Mouse (Mus musculus): ENCODE data around the gene Tekt3.

The Tekt3 gene

DNA sequence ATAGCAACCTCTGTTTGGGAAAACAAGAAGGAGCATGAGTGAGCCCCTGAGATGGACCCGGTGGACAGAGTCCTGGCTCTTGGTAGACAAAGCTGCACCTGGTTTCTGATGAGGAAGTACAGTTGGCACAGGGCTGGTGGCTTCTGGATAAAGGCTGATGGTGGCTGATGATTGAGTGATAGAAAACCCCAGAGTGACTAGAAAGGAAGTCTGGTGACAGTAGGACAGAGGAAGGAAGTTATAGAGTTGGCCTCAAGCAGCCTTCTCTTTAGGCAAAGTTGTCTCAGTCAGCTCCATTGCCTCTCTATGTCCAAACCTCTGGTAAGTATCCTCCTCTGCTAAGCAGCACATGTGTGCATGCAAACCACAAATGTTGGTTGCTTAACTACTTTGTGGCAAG lies 1.5 kb upstream of the Tekt3 start:
- no peak for DNase-seq (ENCODE audit: low read depth, low spot score)

DNA sequence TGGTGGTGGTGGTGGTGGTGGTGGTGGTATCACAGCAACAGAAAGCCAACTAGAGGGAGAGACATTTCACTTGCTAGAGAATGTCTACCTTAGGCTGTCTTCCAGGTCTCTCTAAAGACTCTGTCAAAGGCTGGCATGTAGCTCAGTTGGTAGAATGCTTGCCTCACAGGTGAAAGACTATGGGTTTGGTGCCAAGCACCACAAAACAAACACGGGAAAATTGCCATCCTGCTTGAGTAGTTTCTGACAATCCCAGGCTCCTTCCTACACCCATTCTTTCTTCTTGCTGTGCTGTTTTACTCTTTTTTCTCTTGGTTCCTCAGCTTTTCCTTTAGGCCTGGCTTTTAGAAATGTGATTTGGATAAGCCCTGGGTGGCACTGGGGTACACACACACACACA lies 5.1 kb downstream of the Tekt3 start:
- no peak for DNase-seq (ENCODE audit: low read depth, low spot score)

DNA sequence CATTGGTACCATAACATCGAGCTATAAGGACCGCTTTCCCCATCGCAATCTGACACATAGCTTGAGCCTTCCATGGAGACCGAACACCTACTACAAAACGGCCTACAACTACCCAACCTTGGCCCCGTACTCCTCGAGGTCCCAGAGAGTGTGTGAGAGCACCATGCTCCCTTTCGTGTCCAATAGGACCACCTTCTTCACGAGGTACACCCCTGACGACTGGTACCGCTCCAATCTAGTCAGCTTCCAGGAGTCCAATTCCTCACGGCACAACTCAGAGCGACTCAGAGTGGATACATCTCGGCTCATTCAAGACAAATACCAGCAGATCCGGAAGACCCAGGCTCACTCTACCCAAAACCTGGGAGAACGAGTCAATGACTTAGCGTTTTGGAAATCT lies 8.6 kb downstream of the Tekt3 start:
- DNase-seq (ENCODE audit: low read depth, low spot score) = no peak

DNA sequence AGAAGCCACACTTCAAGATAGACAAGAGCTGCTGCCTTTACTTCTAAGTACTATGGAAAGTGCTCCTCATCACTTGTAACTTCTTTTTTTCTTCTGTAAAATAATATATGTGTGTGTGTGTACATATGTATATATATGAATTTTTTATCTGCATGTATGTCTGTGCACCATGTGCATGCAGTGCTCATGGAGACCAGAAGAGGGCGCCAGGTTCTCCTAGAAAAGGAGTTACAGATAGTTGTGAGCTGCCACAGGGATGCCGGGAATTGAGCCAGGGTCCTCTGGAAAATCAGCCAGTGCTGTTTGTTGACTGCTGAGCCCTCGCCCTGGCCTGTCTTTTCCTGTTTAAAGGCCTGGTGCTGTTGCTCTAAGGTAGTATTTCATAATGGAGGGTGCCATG lies 23.1 kb downstream of the Tekt3 start:
- DNase-seq (ENCODE audit: low read depth, low spot score) = no peak

DNA sequence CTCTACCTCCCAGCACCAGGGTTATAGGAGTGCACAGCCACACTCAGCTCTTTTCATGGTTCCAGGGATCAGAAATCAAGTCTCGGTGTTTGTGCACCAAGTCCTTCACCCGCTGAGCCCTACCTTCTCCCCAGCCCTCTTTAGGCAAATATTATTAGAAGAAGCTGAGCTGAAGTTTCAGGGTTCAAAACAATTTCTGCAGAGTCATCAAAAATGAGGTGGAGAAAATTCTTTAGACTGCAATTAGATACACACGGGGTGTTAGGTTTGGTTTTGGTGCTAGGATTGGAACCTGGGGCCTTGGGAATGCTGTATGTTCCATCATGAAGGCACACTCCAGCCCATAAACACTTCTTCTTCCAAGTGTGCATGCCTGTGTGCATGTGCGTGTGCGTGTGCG lies 27.2 kb downstream of the Tekt3 start:
- no peak for DNase-seq (ENCODE audit: low read depth, low spot score)

DNA sequence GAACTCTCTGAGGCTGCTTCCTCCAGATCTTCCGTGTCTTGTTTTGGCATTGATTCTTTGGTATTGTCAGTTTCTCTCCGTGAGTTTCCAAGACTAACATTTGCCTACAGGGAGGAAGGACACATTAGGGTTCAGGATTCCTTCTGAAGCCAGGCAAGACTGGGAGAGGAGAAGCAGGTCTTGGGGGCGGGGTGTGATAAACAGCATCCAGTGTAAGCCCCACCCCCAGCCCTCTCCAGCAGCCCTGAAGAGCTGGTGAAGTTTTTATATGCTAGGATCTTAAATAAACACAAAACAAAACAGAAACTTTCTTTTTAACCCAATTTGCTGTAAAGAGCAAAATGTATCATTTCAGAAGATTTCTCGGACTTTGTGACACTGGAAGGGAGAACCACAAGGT lies 28.8 kb downstream of the Tekt3 start:
- DNase-seq (ENCODE audit: low read depth, low spot score) = no peak

DNA sequence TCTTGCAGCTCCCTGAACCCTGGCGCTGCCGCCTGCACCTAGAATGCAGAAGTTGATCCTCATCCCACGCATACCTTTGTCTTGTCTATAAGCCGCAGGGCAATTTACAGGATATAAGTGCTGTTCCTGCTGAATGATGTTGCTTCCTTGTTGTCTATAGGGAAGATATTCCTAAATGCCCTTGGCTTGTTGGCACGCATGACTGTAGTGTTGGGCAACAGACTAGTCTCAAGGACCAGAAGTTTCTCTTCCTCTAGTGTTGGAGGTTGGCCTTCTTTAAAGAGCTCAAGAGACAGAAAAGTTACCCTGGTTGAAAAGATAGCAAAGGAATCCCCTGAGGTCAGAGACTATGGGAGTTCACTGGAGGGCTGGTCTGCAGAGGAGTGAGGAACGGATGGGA lies 29.5 kb downstream of the Tekt3 start:
- no peak for DNase-seq (ENCODE audit: low read depth, low spot score)

DNA sequence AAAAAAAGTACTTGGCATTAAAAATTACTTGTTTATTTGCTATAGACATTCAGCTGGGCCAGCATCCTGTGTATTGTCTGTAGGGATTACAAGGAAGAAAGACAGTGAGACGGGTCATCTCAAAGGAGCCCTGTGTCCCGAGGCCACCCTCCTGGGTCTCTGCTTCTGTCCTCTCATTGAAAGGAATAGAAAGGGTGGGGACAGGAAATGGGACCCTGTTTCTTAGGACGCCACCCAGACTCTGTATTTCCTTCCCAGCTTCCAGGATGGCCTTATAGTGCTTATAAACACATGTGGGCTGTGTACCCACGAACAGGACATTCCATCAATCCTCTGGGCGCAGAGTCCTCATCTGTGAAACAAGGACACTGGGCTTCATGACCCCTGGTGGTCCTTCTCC lies 30.8 kb downstream of the Tekt3 start:
- DNase-seq (ENCODE audit: low read depth, low spot score) = no peak

DNA sequence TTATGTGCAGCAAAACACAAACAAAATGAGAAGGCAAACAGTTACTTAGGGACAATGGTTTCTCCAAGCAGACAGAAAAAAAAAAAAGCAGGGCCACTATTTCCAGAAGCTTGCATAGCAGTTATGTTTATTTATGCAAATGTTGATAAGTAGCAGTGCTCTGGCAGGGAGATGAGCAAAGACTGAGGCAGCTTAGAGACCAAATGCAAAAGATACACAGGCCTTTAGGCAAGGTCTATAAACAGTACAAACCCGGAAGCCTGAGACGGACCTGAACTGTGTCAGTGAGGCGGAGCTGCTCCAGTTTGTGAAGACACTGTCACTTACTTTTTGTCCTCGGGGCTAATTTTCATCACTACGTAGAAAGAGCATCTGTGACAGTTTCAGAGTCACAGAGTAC lies 32.1 kb downstream of the Tekt3 start:
- no peak for DNase-seq (ENCODE audit: low read depth, low spot score)

DNA sequence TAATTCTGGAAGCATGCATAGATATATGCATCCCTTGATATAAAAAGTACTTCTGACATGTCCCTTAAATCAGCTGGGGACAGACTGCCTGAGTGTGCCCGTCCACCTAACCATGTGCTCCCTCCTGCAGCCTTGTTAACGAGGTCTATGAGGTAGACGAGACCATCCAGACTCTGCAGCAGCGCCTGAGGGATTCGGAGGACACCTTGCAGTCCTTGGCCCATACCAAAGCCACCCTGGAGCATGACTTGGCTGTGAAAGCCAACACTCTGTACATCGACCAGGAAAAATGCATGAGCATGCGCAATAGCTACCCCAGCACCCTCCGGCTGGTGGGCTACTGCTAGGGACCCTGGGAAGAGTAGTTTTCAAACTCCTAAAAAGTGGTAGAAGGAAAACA lies 33.0 kb downstream of the Tekt3 start:
- DNase-seq (ENCODE audit: low read depth, low spot score) = no peak

DNA sequence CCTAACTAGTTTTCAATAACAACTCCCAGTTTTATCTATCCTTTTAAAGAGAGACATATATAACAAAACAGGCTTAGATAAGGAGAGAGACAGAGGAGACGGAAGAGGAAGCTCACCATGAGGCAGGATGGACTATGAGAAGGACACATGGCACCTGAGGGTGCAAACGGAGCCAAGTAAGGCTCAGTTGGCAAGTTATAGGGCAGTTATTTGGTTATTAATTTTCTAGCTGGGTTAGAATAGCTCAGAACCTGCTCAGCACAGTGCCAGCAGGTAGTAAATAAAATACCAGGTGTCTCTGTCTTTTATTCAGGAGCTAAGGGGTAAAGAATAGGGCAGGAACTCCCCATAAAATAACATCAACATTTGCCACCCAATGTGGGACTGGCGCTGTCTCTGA lies 36.6 kb downstream of the Tekt3 start:
- DNase-seq (ENCODE audit: low read depth, low spot score) = no peak

DNA sequence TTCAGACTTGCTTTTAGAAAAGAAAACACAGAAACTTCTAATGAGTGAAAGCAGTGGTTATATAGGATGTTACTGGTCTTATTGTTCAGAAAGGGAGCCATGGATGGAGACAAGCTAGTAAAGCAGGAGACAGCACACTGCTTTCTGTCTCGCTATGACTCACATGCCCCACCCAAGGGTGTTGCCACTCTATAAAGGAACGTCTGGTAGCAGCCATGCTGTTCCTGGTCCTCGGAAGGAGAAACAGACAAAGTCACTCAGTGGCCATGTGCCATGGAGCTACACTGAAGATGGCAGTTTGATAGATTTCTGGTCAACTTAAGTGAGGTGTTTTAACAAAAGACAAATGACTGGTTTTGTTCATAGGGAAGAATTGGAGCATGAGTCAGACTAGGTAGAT lies 37.9 kb downstream of the Tekt3 start:
- DNase-seq (ENCODE audit: low read depth, low spot score) = no peak

DNA sequence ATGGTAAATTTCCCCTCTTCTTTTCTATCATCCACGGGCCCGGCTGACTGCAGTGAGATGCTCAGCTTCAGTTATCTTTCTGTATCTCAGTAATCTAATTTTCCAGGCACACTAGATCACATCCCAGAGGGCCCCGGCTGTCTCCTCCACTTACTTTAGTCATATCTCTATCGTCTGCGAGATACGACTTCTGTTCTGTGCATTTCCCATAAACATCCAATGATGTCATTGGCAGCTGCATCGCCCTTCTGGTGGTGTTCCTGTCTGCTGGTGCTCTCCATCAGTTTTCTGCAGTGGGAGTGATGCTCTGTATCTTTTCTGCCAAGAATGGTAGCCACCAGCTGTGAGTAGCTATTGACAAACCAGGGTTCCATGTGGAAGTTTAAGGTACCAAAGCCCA lies 41.8 kb downstream of the Tekt3 start:
- no peak for DNase-seq (ENCODE audit: low read depth, low spot score)

DNA sequence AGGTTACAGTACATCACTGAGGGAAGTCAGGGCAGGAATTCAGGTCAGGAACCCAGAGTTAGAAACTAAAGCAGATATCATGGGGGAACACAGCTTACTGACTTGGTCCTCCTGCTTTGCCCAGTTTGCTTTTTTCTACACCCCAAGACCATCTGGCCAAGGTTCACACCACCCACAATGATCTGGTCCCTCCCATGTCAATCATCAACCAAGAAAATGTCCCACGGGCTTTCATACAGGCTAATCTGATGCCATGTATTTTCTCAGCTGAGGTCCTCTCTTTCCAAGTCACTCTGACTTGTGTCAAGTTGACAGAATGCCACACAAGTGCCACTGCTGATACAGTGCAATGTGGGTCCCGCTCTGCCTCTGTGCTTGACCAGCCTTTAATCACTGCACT lies 42.6 kb downstream of the Tekt3 start:
- no peak for DNase-seq (ENCODE audit: low read depth, low spot score)

DNA sequence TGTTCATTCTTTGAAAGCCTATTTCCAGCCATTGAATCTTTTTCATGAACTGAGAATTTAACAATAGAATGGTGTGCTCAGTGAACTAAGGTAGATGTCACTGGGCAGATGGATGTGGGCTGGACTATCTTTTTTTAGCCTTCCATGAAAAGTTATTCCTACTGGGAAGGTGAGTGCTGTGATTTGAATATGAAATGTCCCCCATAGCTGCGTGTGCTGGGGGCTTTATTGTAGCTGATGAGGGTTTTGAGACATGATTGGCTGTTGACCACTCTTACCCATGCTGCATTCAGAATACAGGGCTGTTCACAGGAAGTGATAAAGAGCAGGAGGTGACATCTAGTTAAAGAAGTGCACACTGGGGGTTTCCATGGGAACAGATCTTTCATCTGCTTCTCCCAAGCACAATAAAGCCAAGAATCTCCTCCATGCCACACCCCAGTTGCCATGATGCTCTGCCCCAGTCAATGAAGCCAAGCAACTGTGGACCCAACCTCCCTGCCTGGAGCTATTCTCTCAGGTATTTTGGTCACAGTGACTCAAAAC lies 47.8 kb downstream of the Tekt3 start:
- no peak for DNase-seq (ENCODE audit: low read depth, low spot score)

DNA sequence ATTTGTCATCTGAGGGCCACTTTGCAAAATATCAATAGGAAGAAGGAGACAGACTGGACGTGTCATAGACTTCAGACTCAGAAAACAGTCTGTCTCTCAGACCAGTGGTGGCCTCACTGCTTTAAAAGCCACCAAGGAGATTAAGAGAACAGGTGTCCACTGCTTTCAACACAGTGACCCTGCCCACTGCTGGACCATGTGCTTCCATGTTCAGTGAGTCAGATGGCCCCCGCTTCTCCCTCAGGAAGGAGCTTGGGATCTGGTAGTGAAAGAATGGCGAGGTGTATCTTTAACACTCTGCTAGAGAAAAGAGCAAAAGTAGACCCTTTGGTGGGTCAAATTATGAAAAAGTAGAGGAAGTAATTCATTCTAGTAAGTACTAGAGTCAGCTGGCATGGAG lies 48.9 kb downstream of the Tekt3 start:
- no peak for DNase-seq (ENCODE audit: low read depth, low spot score)

DNA sequence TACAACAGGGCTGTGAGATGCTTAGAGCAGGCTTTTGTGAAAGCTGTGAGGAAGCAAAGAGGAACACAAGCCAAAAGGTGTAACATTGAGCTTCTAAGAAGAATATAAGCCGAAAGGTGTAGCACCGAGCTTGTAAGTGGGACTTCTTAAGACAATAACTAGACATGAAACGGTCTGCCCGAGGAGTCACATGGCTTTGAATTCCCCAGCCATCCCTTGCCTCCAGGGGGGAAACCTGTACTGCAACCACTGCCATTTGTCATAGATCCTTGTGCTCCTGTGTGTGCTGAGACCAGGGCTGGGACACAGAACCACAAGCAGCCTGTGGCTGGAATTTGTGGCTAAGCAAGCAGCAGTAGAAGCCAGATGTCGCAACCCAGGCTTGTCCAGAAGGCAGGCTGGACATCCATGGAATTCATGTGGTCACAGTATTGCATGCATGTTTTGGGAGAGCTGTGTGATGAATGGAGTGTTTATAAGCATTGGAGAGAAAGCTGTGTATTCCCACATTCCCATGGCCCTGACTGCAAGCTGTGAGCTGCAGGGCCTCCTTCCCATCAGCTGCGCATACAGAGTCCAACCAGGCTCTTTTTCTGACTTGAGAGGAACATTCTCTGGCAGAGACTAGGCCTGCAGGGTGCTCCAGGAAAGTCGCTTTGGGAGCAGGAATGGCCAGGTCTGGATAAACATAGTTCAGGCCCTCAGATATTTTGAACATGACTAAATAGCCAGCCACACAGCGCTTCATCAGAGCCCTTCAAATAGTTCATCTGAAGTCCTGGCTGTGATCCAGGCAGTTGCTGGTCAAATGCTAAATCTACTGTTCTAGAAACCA lies 53.6 kb downstream of the Tekt3 start:
- DNase-seq (ENCODE audit: low read depth, low spot score) = no peak

DNA sequence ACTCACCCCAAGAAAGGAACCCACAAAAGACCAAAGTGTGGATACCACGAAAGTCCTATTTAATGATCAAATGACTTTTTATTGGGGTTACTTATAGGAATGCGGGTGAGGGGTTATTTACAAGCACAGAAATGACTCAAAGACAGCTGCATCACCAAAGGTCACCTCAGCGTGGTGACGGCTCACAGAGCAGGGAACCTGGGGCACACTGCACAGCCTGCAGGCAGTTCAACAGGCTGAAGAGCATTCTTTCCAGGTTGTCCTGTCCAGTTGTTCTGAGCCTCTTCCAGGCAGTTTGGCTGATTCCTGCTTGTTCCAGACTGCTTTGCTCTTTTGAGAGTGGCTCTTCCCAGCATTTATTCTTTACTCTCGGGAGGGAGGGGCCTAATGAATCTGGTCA lies 55.2 kb downstream of the Tekt3 start:
- DNase-seq (ENCODE audit: low read depth, low spot score) = no peak

DNA sequence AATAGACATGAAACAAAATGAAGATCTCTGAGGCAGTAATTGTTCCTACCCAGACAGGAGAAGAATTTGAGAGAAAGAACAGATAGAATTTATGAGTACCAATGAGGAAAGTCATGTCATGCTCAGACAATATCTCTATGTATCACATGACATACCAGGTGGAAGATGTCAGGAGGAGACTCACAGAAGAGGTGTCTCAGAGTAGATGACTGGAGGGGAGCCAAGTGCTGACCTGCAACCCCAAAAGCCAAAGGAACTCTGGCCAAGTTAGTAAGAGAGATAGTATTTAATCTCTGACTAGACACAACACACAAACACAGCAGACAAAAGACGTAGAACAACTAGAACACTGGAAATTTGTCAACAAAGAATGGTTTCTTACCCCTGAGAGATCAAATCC lies 55.8 kb downstream of the Tekt3 start:
- no peak for DNase-seq (ENCODE audit: low read depth, low spot score)

DNA sequence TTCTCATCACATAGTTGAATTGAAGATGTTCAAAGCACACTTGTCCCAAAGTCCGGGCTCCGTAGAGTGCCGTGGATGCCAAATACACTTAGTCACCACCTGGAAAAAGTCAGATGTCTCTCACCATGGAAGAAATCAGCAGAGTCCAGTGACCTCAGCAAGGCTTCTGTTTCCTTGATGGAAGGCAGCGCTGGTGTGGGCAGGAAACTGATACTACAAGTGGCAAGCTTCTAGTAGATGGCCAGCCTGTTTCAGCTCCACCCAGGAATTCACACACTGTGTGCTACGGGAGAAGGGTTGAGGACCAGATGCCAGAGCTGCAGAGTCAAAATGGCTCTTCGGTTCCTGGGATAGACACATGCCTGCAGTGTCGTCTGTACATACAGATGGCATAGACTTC lies 58.3 kb downstream of the Tekt3 start:
- no peak for DNase-seq (ENCODE audit: low read depth, low spot score)

DNA sequence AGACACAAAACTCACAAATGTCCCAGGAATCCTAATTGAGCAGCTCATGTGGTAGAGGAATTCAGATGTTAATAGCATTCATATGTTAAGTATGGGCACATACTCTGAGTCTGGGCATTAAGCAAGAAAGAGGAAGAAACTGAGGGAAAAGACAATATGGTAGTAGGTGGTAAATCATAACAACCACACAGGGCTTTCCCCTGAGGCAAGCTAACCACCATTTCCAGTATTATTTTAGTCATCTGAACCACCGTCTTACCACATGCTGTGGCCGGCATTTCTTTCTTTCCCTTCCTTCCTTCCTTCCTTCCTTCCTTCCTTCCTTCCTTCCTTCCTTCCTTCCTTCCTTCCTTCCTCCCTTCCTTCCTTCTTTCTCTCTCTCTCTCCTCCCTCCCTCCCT lies 60.8 kb downstream of the Tekt3 start:
- DNase-seq (ENCODE audit: low read depth, low spot score) = no peak

DNA sequence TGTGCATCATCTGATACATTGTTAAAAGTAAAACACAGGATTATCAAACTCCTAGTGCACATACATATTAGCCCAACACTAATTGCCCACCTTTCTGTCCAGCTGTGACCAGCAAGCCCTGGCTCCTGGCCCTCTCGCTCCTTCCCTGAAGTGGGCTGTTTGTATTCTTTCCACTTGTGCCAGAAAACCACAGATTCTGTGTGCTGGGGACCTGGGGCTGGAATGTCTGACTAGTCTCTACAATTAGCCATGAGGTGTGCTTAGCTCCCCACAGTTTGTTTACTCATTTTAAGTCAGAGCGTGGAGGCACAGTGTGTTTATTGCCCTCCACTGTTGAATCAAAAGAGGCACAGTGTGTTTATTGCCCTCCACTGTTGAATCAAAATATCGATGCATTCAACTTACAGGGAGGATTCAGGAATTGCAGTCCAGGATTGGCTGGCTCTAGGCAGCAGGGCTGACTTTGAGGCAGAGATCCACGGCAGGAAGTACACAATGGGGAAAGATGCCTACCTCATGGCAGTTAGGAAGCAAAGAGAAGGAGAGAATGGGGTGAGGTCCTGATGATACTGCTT lies 61.4 kb downstream of the Tekt3 start:
- DNase-seq (ENCODE audit: low read depth, low spot score) = no peak

DNA sequence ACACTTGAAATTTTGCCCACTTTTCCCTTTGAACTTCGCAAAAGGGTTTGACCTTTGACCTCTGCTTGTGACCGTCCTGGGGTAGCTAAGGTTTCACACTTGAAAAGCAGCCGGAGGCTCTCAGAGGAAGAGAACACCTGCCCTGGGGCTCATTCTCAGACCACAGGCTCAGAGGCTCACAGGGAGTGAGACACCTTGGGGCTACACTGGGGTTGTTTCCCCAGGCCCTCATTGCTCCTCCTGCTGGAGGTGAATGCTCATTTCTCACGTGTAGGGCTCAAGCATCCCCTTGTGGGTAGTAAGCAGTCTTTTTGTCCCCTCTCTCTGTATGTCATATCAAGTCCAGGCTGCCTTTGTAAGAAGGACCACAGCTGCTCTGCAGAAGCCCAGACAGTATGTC lies 62.9 kb downstream of the Tekt3 start:
- no peak for DNase-seq (ENCODE audit: low read depth, low spot score)

Data from telencephalon, adult 2 months (tissue).